Mouse (Mus musculus) liver, embryonic 12.5 days (tissue): ENCODE data around the gene Kcnj9. TPM values are rescaled to one million over a fixed set of nuclear protein-coding genes. Genes with fewer than 3 reads are reported as not detected.

Experiments
- ATAC-seq: fragments of 200-750 bp; cut with Nextera tagmentation; 2 replicates; pipeline ENCODE4 v1.8.0; 2017; ENCODE audit warnings: moderate number of reproducible peaks, mild to moderate bottlenecking, moderate library complexity
- H3K27ac ChIP-seq: fragments of 300-500 bp; sonication (generic); 2 replicates; pipeline ENCODE4 v1.5.1; 2016; ENCODE audit warnings: mild to moderate bottlenecking
- H3K27me3 ChIP-seq: fragments of 300-500 bp; sonication (generic); replicated peaks from 2 replicates; pipeline ENCODE4 v1.6.1; 2016; ENCODE audit warnings: mild to moderate bottlenecking, moderate library complexity
- H3K36me3 ChIP-seq: fragments of 300-500 bp; sonication (generic); 2 replicates; pipeline ENCODE4 v1.6.1; 2016; ENCODE audit warnings: mild to moderate bottlenecking, moderate library complexity
- H3K4me1 ChIP-seq: fragments of 300-500 bp; sonication (generic); 2 replicates; pipeline ENCODE4 v1.6.1; 2016
- H3K4me2 ChIP-seq: fragments of 300-500 bp; sonication (generic); 2 replicates; pipeline ENCODE4 v1.6.1; 2016; ENCODE audit warnings: mild to moderate bottlenecking, moderate library complexity
- H3K4me3 ChIP-seq: fragments of 300-500 bp; sonication (generic); 2 replicates; pipeline ENCODE4 v1.5.1; 2016; ENCODE audit warnings: mild to moderate bottlenecking, moderate library complexity
- H3K9ac ChIP-seq: fragments of 300-500 bp; sonication (generic); 2 replicates; pipeline ENCODE4 v1.6.1; 2016; ENCODE audit warnings: mild to moderate bottlenecking, moderate library complexity
- H3K9me3 ChIP-seq: fragments of 300-500 bp; sonication (generic); replicated peaks from 2 replicates; pipeline ENCODE4 v1.6.1; 2016; ENCODE audit warnings: mild to moderate bottlenecking, moderate library complexity
- WGBS: fragments of 180-500 bp; shearing (Covaris S2); methylation state at CpG from one replicate; pipeline ENCODE4 v1.1.7; 2016; ENCODE audit not compliant: insufficient replicate concordance; 5-methylcytosine and 5-hydroxymethylcytosine counted together
- polyA plus RNA-seq: library from polyadenylated mRNA; unstranded; fragments of >200 nt; fragmentation: Nextera tagmentation; extraction: Ambion mirVana; gene quantifications from 2 replicates; pipeline ENCODE4 v1.2.1, GENCODE M21; 2016

Kcnj9 gene
- polyA plus RNA-seq, 1 experiment from 2014 or later: not detected

DNA sequence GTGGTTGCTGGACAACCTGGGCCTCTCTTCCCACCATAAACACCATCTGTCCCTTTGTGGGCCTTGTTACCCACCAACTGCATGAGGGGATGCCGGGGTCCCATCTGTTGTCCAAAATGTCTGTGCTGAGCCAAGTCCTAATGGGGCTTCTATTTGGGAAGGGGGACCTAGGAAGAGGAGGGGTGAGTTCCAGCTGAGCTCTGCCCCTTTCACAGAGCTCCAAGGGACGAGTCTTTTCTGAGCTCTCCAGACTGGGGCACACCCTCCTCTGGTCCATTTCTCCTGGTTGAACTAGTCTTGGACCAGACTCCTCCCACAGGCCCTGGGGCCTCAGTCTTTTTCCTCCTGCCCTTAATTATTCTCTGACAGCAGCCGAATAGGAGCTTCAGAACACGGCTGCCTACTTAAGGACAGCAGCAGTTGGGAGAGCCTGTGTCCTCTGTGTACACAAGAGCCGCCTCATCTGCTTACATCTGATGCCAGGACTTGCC lies 9.2 kb downstream of the Kcnj9 start:
- H3K4me3 ChIP-seq: no peak overlapping the region
- H3K9ac ChIP-seq: no peak overlapping the region
- no peak overlapping the region for H3K27ac ChIP-seq
- no peak overlapping the region for H3K4me2 ChIP-seq
- no peak for ATAC-seq
- WGBS: 58% methylated on average over 5 of the region's 5 CpGs
- no peaks in the 10 kb centered on the region for H3K4me1 ChIP-seq
- peaks cover 32% of the 10 kb centered on the region for H3K27me3 ChIP-seq
- H3K9me3 ChIP-seq: no peaks in the 10 kb centered on the region
- H3K36me3 ChIP-seq: peaks cover 40% of the 10 kb centered on the region

DNA sequence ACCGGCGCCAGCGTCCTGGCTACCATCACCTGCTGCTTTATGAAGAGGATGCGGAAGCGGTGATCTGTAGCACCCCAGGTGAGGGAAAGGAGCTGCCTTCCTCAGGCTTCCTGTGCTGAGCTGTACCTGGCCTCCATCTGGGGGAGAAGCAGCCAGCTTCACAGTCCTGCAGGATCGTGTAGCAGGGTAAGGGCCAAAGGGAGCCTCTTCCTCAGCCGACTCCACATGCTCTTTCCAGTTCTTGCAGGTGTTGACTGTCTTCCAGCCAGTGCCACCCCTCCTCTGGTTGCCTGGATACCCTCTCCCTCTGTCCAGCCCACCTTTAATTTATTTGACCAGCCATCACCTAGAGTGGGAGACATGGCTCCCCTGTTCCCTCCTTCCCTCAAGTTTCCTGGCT lies 9.8 kb downstream of the Kcnj9 start:
- Histone ChIP-seq H3K4me2 (no peak overlapping the region), H3K27ac (no peak overlapping the region), H3K4me3 (no peak overlapping the region), H3K9ac (no peak overlapping the region), H3K4me1 (no peaks in the 10 kb centered on the region), H3K36me3 (peaks cover 40% of the 10 kb centered on the region), H3K9me3 (no peaks in the 10 kb centered on the region), H3K27me3 (peaks cover 26% of the 10 kb centered on the region)
- no peak for ATAC-seq
- WGBS: 78% methylated on average over 7 of the region's 7 CpGs

DNA sequence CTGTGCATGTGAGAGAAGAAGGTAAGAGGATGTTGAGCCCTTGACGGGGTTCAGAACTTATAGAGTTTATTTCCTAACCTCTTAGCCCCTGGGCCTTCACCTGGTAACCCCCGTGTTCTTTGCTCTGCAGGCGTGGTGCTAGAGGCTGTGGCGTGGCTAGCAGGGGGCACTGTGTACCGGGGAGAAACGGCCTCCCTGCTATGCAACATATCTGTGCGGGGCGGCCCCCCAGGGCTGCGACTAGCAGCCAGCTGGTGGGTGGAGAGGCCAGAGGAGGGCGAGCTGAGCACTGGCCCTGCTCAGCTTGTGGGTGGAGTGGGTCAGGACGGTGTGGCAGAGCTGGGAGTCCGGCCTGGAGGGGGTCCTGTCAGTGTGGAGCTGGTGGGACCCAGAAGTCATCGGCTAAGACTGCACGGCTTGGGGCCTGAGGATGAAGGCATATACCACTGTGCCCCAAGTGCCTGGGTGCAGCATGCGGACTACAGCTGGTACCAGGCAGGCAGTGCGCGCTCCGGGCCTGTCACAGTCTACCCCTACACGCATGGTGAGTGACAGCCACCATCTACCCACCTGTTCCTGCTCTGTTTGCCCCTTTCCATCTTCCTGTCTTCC lies 10.6 kb downstream of the Kcnj9 start:
- Histone ChIP-seq H3K4me2 (no peak overlapping the region), H3K27ac (no peak overlapping the region), H3K36me3 (peaks cover 40% of the 10 kb centered on the region), H3K9me3 (no peaks in the 10 kb centered on the region), H3K27me3 (peaks cover 18% of the 10 kb centered on the region), H3K9ac (no peak overlapping the region), H3K4me1 (peaks cover 4% of the 10 kb centered on the region; the same call in 1 of the 2 replicates), H3K4me3 (no peak overlapping the region)
- 80% methylated on average over 19 of the region's 19 CpGs for WGBS
- ATAC-seq: 0 out of 2 replicates have a peak, but pooled peaks have one; percentile 4

DNA sequence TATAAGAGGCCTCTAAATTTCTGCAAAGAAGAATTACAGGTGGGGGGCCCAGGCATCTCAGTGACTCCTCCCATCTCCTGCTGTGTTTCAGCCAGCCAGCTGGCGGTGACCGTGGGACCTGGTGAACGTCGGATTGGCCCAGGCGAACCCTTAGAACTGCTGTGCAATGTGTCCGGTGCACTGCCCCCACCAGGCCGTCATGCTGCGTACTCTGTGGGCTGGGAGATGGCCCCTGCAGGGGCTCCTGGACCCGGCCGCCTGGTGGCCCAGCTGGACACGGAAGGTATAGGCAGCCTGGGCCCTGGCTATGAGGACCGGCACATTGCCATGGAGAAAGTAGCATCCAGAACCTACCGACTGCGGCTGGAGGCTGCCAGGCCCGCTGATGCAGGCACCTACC lies 11.2 kb downstream of the Kcnj9 start:
- no peak overlapping the region for H3K9ac ChIP-seq
- peaks cover 40% of the 10 kb centered on the region for H3K36me3 ChIP-seq
- H3K4me2 ChIP-seq: no peak overlapping the region
- no peaks in the 10 kb centered on the region for H3K9me3 ChIP-seq
- no peak for ATAC-seq
- peaks cover 14% of the 10 kb centered on the region; the same call in 1 of the 2 replicates for H3K27me3 ChIP-seq
- WGBS: 75% methylated on average over 15 of the region's 15 CpGs
- no peak overlapping the region for H3K4me3 ChIP-seq
- no peak overlapping the region for H3K27ac ChIP-seq
- H3K4me1 ChIP-seq: peaks cover 10% of the 10 kb centered on the region

DNA sequence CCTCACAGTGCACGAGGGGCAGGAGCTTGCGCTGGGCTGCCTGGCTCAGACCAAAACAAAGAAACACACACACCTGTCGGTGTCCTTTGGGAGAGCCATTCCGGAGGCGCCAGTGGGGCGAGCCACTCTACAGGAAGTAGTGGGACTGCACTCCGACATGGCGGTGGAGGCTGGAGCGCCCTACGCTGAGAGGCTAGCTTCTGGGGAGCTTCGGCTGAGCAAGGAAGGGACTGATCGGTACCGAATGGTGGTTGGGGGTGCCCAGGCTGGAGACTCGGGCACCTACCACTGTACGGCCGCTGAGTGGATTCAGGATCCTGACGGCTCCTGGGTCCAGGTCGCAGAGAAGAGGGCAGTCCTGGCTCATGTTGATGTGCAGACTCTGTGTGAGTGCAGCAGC lies 11.7 kb downstream of the Kcnj9 start:
- Histone ChIP-seq H3K27ac (no peak overlapping the region), H3K4me2 (no peak overlapping the region), H3K9ac (no peak overlapping the region), H3K27me3 (0 out of 2 replicates have a peak, but pooled peaks cover 10% of the 10 kb centered on the region), H3K4me1 (peaks cover 15% of the 10 kb centered on the region), H3K36me3 (peaks cover 40% of the 10 kb centered on the region), H3K9me3 (no peaks in the 10 kb centered on the region), H3K4me3 (no peak overlapping the region)
- 77% methylated on average over 18 of the region's 18 CpGs for WGBS
- no peak for ATAC-seq

DNA sequence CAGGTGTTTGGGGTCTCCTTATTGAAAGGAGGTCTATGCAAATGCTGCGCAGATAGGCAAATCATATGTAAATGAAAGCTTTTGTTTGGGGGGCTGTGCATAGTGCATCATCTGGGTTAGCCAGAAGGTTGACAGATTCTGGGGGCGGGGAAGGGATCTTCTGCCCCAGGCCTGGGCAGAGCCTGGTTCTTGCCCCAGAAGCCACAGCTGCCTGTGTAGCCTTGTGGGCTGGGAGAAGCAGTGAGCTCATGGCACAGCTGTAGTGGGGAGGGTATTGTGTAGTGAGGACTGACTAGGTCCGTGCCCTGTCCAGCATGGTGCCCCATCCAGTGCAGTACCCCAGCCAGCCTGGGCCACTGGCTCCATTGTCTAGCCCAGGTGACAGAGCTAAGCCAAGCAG lies 14.2 kb downstream of the Kcnj9 start:
- ATAC-seq: no peak
- Histone ChIP-seq H3K4me2 (no peak overlapping the region), H3K9me3 (no peaks in the 10 kb centered on the region), H3K4me3 (no peak overlapping the region), H3K27me3 (no peaks in the 10 kb centered on the region), H3K4me1 (peaks cover 38% of the 10 kb centered on the region), H3K36me3 (peaks cover 34% of the 10 kb centered on the region), H3K9ac (no peak overlapping the region), H3K27ac (no peak overlapping the region)
- WGBS: 71% methylated on average over 3 of the region's 3 CpGs

DNA sequence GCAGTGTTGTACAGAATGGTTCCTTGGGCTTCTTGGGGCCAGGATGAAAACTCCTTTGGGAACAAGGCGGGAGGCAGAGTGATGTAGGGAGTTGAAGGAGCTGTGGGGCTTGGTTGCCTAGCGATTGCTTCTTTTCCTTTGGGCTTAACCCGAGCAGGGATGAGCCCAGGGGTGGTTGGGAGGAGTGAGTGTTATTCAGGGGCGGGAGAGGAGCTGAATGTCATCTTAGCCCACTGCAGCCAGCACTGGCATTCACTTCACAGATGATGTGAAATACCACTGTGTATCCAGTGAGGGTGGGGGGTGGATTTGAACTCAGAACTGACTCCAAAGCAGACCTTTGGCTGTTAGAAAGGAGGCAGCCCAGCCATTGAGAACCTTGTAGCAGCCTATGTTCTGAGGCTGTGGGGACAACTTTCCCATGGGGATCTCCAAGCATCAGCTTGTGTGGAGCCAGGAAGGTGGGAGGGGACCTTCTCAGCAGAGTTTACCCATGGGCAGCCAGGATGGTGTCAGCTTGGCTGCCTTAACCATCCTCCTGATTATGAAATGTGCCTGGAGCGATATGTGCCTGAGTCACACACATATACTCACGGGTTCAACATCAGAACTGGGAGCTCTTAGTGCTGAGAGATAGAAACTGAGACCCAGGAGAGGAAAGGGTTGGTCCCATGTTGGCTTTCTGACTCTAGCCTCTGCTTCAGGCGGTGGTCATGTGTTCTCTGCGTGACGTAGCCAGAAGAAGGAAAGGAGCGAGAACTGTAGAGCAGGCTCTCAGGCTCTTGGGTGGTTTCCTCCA lies 15.3 kb downstream of the Kcnj9 start:
- H3K4me3 ChIP-seq: no peak overlapping the region
- peak overlapping the region; percentile 99 for H3K4me2 ChIP-seq
- H3K9ac ChIP-seq: no peak overlapping the region
- ATAC-seq: no peak
- H3K27me3 ChIP-seq: no peaks in the 10 kb centered on the region
- H3K36me3 ChIP-seq: peaks cover 25% of the 10 kb centered on the region
- peaks cover 46% of the 10 kb centered on the region for H3K4me1 ChIP-seq
- H3K27ac ChIP-seq: no peak overlapping the region
- H3K9me3 ChIP-seq: no peaks in the 10 kb centered on the region
- 74% methylated on average over 10 of the region's 10 CpGs for WGBS

DNA sequence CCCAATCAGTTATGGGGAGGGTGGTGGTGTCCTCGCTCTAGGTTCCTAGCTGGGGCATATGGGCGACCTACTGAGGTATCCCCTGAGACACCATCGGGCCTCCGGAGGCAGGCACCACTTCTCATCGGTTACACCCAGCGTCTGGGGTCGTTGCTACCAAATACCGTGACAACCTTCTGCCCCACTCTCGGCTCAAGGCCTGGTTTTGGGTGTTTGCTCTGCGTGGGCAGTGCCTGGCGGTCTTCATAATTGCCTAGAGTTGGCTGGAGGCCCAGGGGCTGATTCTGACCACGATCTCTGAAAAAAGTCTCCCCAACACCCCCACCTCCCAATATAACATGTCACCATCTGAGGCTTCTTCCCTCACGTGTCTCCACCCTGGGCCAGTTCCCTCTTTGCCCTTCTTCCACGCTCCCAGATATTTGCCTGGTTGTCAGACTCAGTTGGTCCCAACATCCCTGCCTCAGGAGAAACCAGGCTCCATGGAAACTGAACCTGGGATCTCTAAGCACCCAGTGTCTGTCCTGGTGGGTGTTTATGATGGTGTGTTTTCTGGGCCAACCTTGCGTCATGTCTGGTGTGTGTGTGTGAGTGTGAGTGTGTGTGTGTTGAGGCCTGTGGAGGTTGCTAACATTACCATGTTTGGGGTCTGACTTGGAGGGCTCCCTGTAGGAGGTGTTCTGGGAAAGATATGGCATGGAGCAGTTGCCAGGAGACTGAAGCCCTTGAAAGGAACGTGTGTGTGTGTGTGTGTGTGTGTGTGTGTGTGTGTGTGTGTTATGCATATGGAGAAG lies 16.2 kb downstream of the Kcnj9 start:
- Histone ChIP-seq H3K27ac (no peak overlapping the region; the same call in 1 of the 2 replicates), H3K9me3 (no peaks in the 10 kb centered on the region), H3K4me1 (peaks cover 46% of the 10 kb centered on the region), H3K4me3 (peak overlapping the region; percentile 83), H3K9ac (peak overlapping the region; percentile 85), H3K4me2 (peak overlapping the region; percentile 99), H3K27me3 (0 out of 2 replicates have a peak, but pooled peaks cover 4% of the 10 kb centered on the region), H3K36me3 (peaks cover 16% of the 10 kb centered on the region)
- 15% methylated on average over 16 of the region's 16 CpGs for WGBS
- ATAC-seq: no peak; the same call in 1 of the 2 replicates

DNA sequence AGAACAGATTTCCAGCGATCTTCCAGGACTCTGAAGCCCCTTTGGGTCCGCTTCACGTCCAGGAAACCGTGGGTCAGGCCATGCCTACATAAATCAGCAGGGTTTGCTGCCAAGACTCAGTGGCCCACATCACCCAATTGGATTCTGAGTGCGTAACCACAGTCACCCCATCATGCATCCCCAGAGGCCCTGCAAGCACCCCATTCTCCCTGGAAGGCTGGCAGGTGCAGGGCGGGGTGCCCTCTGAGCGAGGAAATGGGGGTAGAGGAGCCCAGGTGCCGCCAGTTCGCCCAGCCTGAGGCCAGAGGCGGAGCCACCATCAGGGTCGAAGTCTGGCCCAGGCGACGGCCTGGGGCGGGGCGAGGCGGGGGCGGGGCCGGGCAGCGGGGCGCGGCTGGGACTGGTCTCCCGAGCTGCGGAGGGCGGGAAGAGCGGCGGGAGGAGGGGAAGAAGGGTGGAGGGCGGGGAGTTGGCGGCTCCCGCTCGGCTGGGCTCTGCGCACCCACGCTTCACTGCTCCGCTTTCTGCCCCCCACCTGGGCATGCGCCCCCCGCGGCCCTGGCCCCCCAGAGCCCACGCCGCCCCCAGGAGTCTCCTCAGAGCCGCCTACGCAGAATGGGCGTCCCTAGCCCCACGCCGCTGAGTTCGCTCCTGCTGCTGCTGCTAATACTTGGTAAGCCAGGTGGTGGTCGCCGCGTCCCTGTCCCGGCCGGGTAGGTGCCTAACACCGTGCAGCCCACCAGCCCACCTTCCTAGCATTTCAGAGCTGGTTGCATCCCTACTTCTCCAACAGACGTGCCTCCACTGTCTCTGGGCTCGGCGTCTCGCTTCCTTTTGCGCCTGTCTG lies 17.0 kb downstream of the Kcnj9 start:
- 2% methylated on average over 33 of the region's 55 CpGs for WGBS
- peak; percentile 89 for ATAC-seq

DNA sequence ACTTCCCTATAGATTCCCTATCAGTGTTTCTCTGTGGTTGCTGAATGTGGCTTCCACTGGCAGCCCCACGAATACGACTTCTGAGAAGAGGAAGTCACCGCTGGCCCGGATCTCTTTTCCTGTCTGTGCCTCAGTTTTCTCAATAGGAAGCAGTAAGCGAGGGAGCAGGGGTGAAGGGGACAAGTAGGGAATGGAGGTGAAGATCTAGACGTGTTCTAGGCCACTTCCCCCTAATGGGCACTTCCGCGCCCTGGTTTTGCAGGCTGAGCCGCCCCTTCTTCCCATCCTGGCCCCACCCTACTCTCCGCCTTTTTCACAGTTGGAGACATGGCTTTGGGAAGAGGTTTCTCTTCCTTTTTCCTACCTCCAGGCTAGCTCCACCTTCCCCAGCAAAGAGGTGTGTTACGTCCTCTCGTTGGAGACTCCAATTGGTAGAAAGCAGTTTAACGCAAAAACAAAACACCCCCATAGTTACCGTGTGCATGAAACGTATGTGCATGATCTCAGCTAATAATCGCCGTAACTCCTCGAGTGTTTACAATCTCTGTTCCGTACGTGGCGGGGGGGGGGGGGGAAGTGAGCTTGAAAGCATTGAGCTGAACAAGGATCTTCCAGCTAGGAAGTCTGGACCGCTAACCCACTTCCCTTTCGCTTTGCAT lies 17.7 kb downstream of the Kcnj9 start:
- Histone ChIP-seq H3K9ac (peak overlapping the region; percentile 85), H3K4me3 (peak overlapping the region; percentile 83), H3K4me1 (peaks cover 55% of the 10 kb centered on the region), H3K4me2 (peak overlapping the region; percentile 99), H3K36me3 (peaks cover 5% of the 10 kb centered on the region), H3K27ac (peak overlapping the region; percentile 88), H3K9me3 (no peaks in the 10 kb centered on the region), H3K27me3 (0 out of 2 replicates have a peak, but pooled peaks cover 8% of the 10 kb centered on the region)
- peak; percentile 8; the same call in 1 of the 2 replicates for ATAC-seq
- 1% methylated on average over 22 of the region's 23 CpGs for WGBS

More for the DNA sequence above, 17.0 kb downstream of the Kcnj9 start:
- peak overlapping the region; percentile 83 for H3K4me3 ChIP-seq
- H3K4me2 ChIP-seq: peak overlapping the region; percentile 99
- H3K4me1 ChIP-seq: peaks cover 52% of the 10 kb centered on the region
- no peaks in the 10 kb centered on the region for H3K9me3 ChIP-seq
- H3K27ac ChIP-seq: peak overlapping the region; percentile 88
- H3K9ac ChIP-seq: peak overlapping the region; percentile 85
- H3K27me3 ChIP-seq: 0 out of 2 replicates have a peak, but pooled peaks cover 8% of the 10 kb centered on the region
- H3K36me3 ChIP-seq: peaks cover 9% of the 10 kb centered on the region
